Mouse (Mus musculus) urinary bladder, postnatal 14 days (tissue): Measurements from ENCODE around the gene Hs3st1.
A peak's percentile ranks its signal among the peaks of the same experiment; 100 is the strongest.
"Not testable (repeated sequence)": the region's sequence is repeated elsewhere in the genome, so short reads cannot be mapped to it uniquely, and the experiment has no call there.

Experiments
- DNase-seq: peaks from one replicate; pipeline ENCODE4 v3.0.0; 2021; ENCODE audit warnings: low spot score

The Hs3st1 gene

GRCm38 (mm10) chr5:39755375-39755774 lies at the start of gene Hs3st1:
Gene Hs3st1, minus strand, starts transcription at chr5:39755475.
- DNase-seq, result not testable (repeated sequence)

GRCm38 (mm10) chr5:39804663-39805062 lies 49.4 kb upstream of the Hs3st1 start:
- no peak for DNase-seq

- no peak for DNase-seq
These were observed 48.7 kb upstream of the Hs3st1 start for GRCm38 (mm10) chr5:39803941-39804340.

- no peak for DNase-seq
These were observed 48.2 kb upstream of the Hs3st1 start for GRCm38 (mm10) chr5:39803457-39803856.

- no peak for DNase-seq
These were observed 46.8 kb upstream of the Hs3st1 start for GRCm38 (mm10) chr5:39802110-39802509.

GRCm38 (mm10) chr5:39777094-39777710 lies 21.9 kb upstream of the Hs3st1 start:
- no peak for DNase-seq

- DNase-seq, result no peak
These were observed 16.5 kb upstream of the Hs3st1 start for GRCm38 (mm10) chr5:39771680-39772348.

GRCm38 (mm10) chr5:39761682-39762456 lies 6.6 kb upstream of the Hs3st1 start:
- peak; percentile 69 for DNase-seq

- peak; percentile 26 for DNase-seq
These were observed 3.7 kb upstream of the Hs3st1 start for GRCm38 (mm10) chr5:39758890-39759475.

GRCm38 (mm10) chr5:39736843-39737242 lies 18.4 kb downstream of the Hs3st1 start:
- no peak for DNase-seq

- DNase-seq, result no peak
These were observed 21.4 kb downstream of the Hs3st1 start for GRCm38 (mm10) chr5:39733750-39734443.

GRCm38 (mm10) chr5:39733013-39733749 lies 22.1 kb downstream of the Hs3st1 start:
- no peak for DNase-seq

GRCm38 (mm10) chr5:39715694-39716550 lies 39.4 kb downstream of the Hs3st1 start:
- DNase-seq, result peak; percentile 42

- DNase-seq, result peak; percentile 60
These were observed 40.1 kb downstream of the Hs3st1 start for GRCm38 (mm10) chr5:39715193-39715592.

GRCm38 (mm10) chr5:39705539-39705938 lies 49.7 kb downstream of the Hs3st1 start:
- DNase-seq, result no peak

GRCm38 (mm10) chr5:39660826-39661225 lies 94.4 kb downstream of the Hs3st1 start:
- DNase-seq, result no peak

- no peak for DNase-seq
These were observed 95.9 kb downstream of the Hs3st1 start for GRCm38 (mm10) chr5:39659417-39659816.

- no peak for DNase-seq
These were observed 110.4 kb downstream of the Hs3st1 start for GRCm38 (mm10) chr5:39644827-39645380.

GRCm38 (mm10) chr5:39643924-39644826 lies 111.1 kb downstream of the Hs3st1 start:
- peak; percentile 93 for DNase-seq
